Mouse (Mus musculus): ENCODE results near the gene Epha1.

- TF ChIP-seq CTCF (IDR thresholded peaks at IDR 0.05; ENCODE audit: low read depth) (no peak), EP300 (optimal IDR thresholded peaks at IDR 0.05) (no peak)
Measured at GRCm38 (mm10) chr6:42373669-42374430, 782 bp upstream of the Epha1 start.

Data from stomach, postnatal 0 days (tissue).